Mouse (Mus musculus) large intestine, adult 2 months (tissue): Measurements from ENCODE around the gene Ankrd13a. TPM values are rescaled to one million over a fixed set of nuclear protein-coding genes. Genes with fewer than 3 reads are reported as not detected.

ENCODE experiments used
- DNase-seq: peaks from one replicate; pipeline ENCODE4 v3.0.0-alpha.2; 2012; ENCODE audit warnings: low read depth, low spot score
- WGBS: fragments of 180-500 bp; shearing (Covaris S2); methylation state at CpG from one replicate; pipeline ENCODE4 v1.1.7; 2018; 5-methylcytosine and 5-hydroxymethylcytosine counted together
- polyA plus RNA-seq: library from polyadenylated mRNA; depleted of rRNA; stranded (reverse); fragments of >200 nt; gene quantifications from 2 replicates; pipeline ENCODE4 v1.2.3, GENCODE M21; 2012

Ankrd13a gene
- polyA plus RNA-seq, 1 experiment, result 98.4 TPM

DNA sequence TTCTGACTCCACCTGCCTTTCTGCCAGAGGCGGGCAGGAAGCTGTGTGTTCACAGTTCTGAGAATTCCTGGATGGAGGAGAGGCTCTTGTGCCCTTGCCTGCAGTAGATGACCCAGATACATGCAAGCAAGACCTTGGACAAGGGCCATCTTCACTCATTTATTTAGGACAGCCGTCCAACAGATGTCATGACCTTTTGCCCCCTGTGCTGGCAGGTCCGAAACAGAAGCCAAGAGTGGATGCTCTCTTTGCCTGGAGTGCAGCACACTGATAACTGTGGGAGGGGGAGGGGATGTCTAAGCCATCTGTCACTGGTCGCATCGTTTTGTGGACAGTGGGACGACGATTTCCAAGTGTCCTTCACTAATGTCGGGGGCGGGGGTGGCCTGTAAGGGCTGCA lies 20.8 kb downstream of the Ankrd13a start:
- 84% methylated on average over 9 of the region's 9 CpGs for WGBS

DNA sequence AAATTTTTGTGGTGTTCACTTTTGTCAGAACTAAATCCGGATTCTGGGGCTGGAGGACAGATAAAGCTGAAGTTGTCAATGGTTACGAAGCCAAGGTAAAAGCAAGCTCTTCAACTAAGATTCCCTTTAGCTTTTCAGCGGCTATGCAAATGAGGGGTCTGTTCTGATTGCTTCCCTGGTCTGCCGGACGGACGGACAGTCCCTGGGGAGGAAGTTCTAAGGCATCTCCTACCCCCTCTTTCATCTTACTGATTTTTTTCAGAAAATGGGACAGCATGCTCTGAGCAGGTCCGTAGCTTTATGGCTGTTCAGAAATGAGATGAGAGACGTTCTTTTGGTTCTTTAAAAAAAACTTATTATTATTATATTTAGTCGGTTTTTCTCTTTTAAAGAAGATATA lies 21.2 kb downstream of the Ankrd13a start:
- DNase-seq, result no peak
- WGBS, result 88% methylated on average over 9 of the region's 9 CpGs

More for the DNA sequence above, 20.8 kb downstream of the Ankrd13a start:
- DNase-seq, result no peak

DNA sequence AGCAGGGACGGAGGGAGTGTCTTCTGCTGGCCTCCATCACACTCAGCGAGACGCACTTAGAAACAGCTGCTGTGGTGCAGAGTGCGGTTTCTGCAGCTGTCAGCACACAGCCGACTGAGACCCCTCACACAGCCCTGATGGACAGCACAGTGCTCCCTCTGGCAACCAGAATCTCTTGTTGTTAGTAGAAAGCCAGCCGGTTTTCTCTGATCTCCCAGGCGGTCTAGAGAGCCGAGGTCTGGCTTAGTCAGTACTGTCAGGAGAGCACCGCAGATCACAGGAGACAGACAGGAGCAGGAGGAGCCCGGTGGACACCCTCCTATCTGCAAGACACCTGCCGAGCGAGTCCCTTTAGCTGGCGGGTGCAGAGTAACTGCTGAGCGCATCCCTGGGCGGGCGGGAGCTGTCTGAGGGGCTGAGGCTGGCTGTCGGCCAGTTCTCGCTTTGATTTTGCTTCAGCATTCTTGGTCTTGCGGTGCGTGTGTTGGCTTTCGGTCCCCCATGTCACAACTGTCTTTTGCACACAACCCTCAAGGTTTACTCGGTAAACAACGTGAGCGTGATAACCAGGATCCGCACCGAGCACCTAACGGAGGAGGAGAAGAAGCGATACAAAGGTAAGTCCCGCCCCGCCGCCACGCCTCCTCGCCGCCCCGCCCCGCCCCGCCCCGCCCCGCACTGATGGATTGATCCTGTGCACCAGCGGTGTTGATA lies 22.0 kb downstream of the Ankrd13a start:
- DNase-seq, result no peak
- 56% methylated on average over 40 of the region's 40 CpGs for WGBS

DNA sequence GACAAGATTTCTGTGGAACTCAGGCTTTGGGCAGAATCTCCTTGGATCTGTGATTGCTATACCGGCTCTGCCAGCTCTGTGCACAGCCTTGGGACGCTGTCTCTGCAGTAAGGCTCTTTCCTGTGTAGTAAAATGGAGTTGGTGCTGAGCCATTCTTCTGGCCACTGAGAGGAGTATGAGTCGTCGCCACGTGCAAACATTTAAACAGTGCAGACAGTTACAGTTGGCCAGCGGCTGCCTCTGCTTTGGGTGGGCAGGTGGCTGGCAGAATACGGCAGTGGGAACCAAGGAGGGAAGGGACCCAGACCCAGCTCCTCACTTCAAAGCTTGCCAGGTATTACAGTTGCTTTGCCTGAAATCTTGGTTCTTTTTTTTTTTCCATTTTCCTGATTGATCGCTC lies 22.8 kb downstream of the Ankrd13a start:
- DNase-seq, result no peak
- WGBS, result 87% methylated on average over 8 of the region's 8 CpGs

DNA sequence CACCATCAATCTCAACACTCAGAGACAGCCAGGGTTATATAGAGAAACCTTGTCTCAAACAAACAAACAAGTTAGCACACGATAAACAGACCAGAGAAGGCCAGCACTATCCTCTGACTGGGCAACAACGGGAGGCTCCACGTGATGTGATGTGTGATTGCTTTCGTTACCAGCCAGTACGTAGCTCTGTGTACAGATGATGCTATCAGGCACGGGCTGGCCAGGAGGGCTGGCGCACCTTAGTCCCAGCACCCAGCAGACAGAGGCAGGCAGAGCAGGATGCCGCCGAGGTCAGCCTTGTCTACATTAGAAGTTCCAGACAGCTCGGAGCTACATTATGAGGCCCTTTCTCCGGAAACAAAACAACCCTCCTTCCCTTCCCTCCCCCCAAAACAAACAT lies 25.4 kb downstream of the Ankrd13a start:
- WGBS, result 89% methylated on average over 11 of the region's 11 CpGs
- no peak for DNase-seq

DNA sequence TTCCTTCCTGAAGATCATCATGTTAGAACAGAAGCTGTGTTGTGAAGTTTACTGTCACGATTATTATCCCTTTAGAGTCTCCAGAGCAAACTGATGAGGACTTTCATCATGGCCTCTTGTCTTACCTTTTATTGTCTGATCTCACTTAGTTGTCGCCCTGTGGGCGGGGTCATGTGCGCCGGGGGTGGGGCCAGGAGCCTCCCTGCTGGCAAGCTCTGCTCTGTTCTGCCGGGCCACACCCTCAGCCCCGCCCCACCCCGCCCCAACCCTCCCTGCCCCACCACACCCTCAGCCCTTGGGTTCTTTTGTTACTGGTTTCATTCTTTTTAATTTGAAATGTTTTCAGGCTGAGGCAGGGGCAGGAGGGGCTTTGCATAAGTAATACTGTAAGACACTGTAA lies 26.6 kb downstream of the Ankrd13a start:
- WGBS, result 15% methylated on average over 8 of the region's 8 CpGs
- DNase-seq, result no peak

DNA sequence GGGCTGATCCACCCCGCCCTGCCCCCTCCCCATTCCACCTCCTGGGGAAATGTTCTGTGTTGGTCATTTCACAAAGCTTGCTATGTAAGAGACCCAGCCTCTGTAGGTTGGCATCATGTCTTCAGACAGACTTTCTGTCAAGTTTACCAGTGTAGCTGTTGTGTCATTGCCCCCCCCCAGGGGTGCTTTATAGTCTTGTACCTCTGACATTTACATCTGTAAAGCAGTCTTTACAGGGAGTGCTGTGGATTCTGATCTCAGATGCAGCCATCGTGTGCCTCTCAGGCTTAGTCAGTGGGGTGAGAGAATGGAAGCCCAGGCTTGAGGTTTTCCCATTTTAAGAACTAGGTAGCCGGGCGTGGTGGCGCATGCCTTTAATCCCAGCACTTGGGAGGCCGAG lies 27.4 kb downstream of the Ankrd13a start:
- DNase-seq, result no peak
- WGBS, result 93% methylated on average over 6 of the region's 6 CpGs

DNA sequence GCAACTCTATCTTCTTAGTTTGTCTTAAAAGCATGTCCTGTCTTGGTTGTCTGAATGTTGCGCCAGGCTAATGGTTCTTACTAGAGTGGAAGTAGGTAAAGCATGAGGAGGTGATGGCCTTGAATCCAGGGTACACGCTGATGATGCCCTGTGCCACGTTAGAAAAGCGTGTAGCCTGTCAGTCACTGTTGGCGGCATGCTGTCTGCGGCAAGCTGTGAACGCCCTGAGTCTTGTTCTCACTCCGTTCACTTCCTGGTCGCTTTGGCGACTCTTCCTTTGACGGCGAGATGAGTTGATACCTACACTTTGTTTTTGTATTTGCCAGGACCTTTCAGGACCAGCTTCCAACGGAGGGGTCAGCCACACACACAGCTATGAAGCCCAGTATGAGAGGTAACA lies 28.8 kb downstream of the Ankrd13a start:
- DNase-seq, result no peak
- WGBS, result 91% methylated on average over 13 of the region's 13 CpGs

DNA sequence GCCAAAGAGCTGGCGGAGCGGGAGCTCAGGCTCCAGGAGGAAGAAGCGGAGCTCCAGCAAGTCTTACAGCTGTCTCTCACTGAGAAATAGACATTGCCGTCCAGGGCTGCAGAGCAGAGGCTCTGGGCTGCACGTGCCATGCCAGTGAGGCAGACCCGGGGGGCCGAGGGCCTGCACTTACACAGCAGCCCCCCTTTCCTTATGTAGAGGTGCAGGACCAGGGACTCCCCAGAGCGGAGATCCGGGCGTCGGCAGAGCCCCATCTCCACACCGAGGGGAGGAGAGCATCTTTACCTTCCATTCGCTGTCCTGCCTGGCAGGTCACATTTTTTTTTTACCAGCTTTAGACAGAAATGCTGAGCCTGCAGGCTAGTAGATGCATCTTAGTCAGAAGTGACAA lies 29.9 kb downstream of the Ankrd13a start:
- no peak for DNase-seq
- 93% methylated on average over 13 of the region's 13 CpGs for WGBS

DNA sequence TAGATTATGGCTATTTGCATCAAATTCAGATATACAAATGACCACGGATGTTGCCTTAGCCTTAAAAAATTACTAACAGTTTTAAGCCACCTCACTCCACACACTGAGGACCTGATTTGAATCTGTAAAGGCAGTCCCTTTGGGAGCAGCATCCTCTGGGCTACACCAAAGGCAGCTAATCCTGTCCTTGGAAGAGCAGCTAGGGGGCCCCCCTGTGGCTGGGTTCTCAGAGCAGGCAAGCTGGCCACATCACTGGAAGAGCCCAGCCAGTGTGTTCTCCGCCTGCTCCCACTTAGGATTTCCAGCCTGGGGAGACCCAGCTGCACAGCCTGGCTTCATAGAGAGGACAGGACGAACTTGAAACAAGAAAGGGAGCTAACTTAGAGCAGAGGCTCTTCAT lies 30.5 kb downstream of the Ankrd13a start:
- 68% methylated on average over 3 of the region's 3 CpGs for WGBS
- DNase-seq, result no peak

DNA sequence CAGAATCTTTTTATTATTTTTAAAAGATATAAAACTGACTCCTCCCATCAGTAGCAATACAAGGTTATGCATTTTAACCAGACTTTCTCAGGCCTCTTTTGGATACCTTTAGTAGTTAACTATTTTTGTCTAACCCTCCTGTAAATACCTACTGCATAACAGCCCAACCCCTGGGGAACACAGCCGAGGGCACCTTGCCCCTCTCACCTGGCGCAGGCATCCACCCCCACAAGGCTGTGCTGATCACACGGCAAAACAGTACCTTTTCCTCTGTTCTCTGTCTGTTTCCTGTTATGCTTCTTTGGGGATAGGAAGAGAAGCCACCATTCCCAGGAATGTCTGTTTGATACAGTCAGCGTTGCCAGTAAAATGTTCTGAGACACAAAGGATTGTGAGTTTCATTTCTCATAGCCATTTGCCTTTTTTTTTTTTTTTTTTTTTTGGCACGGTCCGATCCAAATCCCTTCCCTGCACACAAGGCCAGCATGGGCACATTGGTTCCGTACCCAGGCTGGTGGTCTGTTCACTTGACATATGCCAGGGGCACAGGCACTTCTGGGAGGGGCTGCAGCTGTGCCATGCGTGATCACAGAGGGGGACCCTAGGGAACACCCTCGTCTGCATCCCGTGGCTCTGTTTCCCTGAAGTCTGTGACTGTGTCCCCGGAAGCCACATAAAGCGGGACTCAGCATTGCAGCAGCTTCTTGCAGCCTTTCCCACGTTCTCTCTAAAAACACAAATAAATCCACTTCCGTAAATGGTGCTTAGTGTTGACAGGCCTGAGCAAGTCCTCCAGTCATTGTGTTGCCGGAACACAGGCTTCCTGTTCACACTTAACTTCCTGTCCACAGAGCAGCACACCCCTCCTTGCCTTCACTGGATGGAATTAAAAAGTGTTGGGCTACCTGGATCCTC lies 31.2 kb downstream of the Ankrd13a start:
- 67% methylated on average over 15 of the region's 15 CpGs for WGBS
- no peak for DNase-seq

DNA sequence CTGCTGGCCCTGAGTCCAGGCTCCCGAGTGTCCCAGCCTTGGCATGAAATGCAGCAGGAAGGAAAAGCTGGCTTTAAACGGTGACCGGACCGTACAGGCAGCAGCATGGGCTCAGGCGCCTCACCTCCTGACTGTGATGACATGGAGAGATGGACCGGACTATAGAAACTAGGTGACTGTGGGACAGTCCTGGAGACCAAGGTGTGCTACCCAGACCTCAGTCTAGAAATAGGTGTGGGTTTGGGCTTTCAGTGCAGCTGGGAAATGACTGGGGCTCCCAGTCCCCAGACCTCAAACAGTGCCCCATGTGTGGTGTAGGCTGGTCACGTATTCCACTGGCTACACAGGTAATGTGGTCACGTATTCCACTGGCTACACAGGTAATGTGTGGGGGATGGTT lies 32.2 kb downstream of the Ankrd13a start:
- no peak for DNase-seq
- WGBS, result 77% methylated on average over 8 of the region's 8 CpGs

DNA sequence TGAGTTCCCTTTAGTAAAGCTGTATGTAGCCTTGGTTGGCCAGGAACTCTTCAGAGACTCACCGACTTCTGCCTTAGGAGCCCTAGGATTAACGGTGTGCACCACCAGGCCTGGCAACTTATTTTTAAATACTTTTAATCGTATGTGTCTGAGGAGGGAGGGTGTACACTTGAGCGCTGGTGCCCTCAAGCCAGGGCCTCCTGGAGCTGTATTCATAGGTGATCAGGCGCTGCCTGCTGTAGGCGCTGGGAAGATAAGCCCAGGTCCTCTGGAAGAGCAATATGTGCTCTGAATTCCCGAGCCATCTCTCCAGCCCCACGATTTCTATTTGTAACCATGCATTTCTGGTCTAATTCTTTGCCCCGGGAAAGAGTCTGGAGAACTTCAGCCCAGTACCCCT lies 32.6 kb downstream of the Ankrd13a start:
- no peak for DNase-seq
- 63% methylated on average over 9 of the region's 9 CpGs for WGBS

DNA sequence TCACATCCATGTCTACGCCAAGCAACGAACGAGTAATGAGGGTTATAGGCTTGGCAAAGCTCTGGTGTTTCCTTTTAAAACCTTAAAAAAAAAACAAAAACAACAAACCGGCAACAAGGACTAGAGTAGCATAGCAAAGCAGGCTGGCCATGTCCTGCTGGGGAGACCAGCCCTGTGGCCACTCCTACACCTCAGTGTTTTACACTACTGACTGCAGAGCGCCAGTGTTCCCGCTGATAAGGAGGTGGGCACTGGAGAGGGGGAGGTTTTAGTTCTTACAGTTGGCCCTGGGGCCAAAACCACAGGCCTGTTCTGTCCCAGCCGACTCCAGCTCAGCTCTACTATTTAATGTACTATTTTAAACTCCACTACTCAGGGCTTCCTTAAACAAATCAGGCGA lies 33.0 kb downstream of the Ankrd13a start:
- 54% methylated on average over 8 of the region's 8 CpGs for WGBS
- no peak for DNase-seq

DNA sequence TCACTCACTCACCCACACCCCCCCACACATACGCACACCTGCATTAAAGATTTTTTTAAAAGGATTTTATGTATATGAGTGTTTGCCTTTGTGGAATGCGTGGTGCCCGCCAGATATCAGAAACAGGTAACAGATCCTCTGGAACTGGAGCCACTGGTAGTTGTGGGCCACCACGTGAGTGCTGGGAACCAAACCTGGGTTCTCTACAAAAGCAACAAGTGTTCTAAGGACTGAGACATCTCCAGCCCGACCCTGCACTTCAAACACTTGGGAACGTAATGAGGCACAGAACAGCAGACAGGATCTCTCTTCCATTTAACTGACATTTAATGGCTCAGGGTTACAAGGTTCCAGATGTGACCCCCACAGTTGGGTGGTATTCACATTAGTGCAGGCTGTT lies 33.4 kb downstream of the Ankrd13a start:
- 84% methylated on average over 6 of the region's 6 CpGs for WGBS
- DNase-seq, result no peak

DNA sequence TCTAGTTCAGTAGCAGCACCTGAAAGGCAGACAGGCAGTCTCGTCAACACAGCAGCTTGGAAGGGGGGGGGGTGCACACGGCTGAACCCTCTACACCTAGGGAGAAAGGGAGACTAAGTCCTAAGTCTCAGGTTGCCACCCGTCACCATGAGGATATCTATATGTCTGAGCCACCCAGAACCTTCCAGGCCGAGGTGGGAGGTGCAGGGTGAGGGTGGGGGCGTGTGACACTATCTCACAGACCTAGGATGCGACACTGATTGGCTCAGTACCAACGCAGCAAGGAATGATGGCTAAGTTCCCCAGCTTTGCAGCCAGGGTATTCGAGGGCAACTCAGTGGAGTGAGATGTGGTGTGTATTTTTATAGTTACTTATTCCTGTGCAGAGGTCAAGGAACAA lies 33.9 kb downstream of the Ankrd13a start:
- DNase-seq, result no peak
- 78% methylated on average over 8 of the region's 8 CpGs for WGBS

DNA sequence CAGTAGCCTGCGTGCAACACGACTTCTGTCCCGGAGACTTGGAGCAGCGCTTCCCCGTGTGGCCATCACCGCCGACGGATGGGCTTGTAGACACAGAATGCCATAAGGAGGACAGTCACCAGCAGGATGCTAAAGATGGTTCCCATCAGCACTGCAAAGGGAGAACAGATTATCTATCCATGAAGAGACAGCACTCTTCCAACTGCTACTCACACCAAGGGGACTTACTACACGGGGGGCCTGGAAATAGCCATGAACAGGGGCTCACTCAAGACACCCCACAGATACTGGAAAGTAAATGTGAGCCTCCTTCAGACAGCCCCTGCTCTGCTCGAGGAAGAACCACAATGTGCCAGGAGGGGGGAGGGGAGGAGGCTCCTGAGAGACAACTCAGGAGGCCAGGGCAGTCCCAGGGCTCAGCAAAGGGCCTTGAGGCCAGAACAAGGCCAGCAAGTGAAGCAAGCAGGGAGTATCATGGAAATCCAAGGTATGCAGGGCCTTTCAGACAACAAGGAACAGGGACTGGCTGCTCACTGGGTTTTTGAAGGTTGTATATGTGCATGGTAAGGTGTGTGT lies 34.8 kb downstream of the Ankrd13a start:
- no peak for DNase-seq
- 81% methylated on average over 10 of the region's 10 CpGs for WGBS

DNA sequence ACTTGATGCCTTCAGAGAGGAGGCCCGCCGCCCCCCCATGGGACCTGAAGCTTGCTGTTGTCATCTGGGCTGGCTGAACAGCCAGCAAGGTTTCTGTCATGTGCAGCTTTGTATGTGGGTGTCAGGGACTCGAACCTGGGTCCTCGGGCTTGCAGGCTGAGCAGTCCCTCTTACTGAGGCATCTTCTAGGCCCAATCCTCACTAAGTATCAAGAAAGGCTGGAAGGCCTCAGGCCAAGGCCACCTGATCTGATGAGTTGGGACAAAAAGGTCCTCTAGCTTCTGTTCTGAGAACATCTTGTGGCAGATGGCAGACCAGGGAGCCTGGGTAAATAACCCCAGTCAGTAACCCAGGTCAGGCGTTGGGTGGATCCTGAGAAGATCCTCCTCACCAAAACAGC lies 35.3 kb downstream of the Ankrd13a start:
- no peak for DNase-seq
- WGBS, result 93% methylated on average over 5 of the region's 5 CpGs

DNA sequence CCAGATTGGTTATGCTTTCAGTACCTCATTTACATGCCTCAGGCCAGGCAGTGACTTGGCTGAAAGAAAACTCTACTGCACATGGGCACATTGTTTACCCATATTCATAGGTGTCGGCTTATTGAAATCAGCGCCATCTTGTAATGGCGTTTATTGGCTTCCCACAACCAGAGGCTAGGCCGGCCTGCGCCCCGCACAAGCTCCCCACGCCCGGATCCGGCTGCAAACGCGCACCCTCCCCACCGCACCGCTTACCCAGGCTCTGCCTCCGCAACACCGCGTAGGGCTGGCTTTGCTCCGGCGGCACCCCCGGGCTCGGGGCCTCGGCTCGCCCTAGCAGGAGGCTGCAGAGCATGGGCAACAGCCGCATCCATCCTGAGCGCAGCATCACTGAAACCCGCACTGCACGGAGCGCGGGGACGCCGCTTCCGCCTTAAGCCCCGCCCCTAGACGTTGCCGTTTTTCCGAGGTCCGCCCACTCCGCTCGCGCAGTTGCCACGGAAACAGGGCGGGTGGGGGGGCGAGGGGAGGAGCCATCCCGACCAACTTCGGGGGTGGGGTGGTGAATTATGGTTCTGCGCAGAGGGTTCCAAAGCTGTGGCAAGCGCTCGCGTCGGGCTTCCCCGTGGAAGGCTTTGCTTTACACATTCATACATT lies 39.2 kb downstream of the Ankrd13a start:
- under 1% methylated on average over 50 of the region's 50 CpGs for WGBS
- DNase-seq, result no peak

DNA sequence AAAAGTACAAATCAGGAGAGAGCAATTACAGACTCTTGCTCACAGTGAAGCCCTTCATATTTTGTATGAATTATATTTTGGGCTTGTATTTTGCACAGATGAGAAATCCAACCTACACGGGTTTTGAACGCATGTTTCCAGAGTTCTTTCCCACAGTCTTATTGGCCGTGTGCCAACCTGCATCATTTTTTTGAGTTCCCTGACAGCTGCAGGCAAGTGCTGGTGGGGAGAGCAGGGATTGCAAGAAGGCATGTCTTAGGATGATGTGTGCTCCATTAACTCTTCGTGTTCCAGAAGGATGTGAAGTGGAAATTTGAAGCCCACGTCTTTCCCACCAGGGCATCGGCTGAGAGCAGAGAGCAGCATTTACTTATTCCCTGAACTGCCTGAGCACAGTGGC lies 42.1 kb downstream of the Ankrd13a start:
- no peak for DNase-seq
- WGBS, result 78% methylated on average over 6 of the region's 6 CpGs
